Mouse (Mus musculus): Measurements from ENCODE around the gene Sh2d4b. TPM values are rescaled to one million over a fixed set of nuclear protein-coding genes. Genes with fewer than 3 reads are reported as not detected.

Sh2d4b gene
- polyA plus RNA-seq, 1 experiment: 0.62 TPM

DNA sequence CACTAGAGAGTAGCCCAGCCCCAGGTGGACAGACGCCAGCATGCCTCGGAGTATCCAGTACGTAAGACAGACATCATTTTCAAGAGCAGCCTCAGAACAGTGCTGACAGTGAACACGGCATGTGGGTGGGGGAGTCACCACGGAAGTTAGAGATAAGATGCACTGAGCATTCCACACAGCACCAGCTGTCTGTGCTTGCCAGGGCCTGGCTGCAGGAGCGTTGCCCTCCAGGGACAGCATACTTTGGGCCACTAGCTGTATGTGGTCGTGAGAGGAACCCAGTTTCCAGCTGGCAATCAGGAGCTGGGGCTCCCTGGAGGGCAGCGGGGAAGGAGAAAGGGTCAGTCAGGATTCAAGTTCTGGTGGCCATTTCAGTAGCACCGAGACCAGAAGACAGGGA lies 13.7 kb upstream of the Sh2d4b start:
- Histone ChIP-seq H3K4me3 (replicated peaks; ENCODE audit: insufficient read depth, low read depth, low read length) (no peak overlapping the region), H3K27ac (ENCODE audit: insufficient read depth, low read length) (no peak overlapping the region), H3K27me3 (ENCODE audit: control insufficient read depth, insufficient read depth, low read length) (no peaks in the 10 kb centered on the region), H3K4me1 (ENCODE audit: control insufficient read depth, insufficient read depth, low read length) (no peaks in the 10 kb centered on the region)
- WGBS: 70% methylated on average over 9 of the region's 9 CpGs
- DNase-seq: no peak
- no peak for TF ChIP-seq CTCF (IDR thresholded peaks at IDR 0.05; ENCODE audit: borderline replicate concordance, insufficient read depth, low read depth, low read length)
- TF ChIP-seq POLR2A (IDR thresholded peaks at IDR 0.05; ENCODE audit: borderline replicate concordance, insufficient read depth, low read length): no peak

DNA sequence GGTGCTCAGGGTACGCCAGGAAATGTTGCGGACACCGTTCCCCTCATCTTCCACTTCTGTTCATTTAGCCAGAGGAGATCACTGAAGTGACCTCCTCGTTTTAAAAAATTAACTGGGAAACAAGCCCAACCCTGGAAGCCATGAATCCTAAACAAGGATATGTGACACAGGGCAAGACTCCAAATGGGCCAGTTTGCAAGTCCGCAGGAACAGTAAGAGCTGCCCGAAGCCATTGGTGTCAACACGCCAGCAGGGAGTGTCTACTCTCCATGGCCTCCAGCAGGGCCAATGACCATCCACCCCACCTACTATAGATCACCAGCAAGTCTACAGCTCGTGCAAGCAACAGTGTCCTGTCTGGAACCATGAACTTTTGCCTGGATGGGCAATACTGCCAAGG lies 12.7 kb upstream of the Sh2d4b start:
- 44% methylated on average over 8 of the region's 8 CpGs for WGBS
- Histone ChIP-seq H3K27ac (ENCODE audit: insufficient read depth, low read length) (no peak overlapping the region), H3K4me3 (replicated peaks; ENCODE audit: insufficient read depth, low read depth, low read length) (no peak overlapping the region), H3K27me3 (ENCODE audit: control insufficient read depth, insufficient read depth, low read length) (no peaks in the 10 kb centered on the region), H3K4me1 (ENCODE audit: control insufficient read depth, insufficient read depth, low read length) (no peaks in the 10 kb centered on the region)
- TF ChIP-seq CTCF (IDR thresholded peaks at IDR 0.05; ENCODE audit: borderline replicate concordance, insufficient read depth, low read depth, low read length): no peak
- TF ChIP-seq POLR2A (IDR thresholded peaks at IDR 0.05; ENCODE audit: borderline replicate concordance, insufficient read depth, low read length): no peak
- DNase-seq: no peak

DNA sequence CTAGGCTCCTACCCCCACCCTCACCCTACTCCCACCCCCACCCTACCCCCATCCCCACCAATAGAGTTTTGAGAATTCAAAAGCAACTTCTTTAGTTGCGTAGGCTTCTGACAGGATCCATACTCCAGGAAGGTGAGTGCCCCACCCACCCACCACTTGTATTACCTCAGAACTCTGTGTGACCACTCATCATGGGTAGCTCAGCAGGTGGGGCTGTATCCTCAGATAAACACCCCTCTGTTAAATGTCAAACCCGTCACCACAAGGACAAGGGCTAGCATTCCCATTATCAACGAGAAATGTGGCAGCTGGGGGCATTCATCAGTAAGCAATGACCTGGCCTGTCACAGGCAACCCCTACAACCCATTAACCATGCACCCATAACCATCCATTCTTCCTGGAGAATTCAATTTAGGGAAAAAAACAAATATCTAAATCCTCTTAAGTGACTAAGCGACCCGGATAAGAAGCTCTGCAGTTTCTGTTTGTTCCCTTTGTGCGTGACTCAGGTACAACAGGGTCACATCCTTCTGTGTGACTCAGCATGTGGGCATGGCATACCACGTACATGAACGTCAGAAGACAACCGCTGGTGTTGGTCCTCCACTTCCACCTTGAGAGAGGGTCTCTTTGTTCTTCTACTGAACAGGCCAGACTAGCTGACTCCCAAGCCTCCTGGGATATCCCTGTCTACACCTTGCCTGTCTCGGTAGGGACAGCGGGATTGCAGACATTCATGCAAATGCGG lies 9.4 kb upstream of the Sh2d4b start:
- 82% methylated on average over 12 of the region's 12 CpGs for WGBS
- no peak for DNase-seq
- no peak overlapping the region for H3K4me3 ChIP-seq (replicated peaks; ENCODE audit: insufficient read depth, low read depth, low read length)
- H3K27me3 ChIP-seq (ENCODE audit: control insufficient read depth, insufficient read depth, low read length): no peaks in the 10 kb centered on the region
- no peaks in the 10 kb centered on the region for H3K4me1 ChIP-seq (ENCODE audit: control insufficient read depth, insufficient read depth, low read length)
- TF ChIP-seq POLR2A (IDR thresholded peaks at IDR 0.05; ENCODE audit: borderline replicate concordance, insufficient read depth, low read length): no peak
- TF ChIP-seq CTCF (IDR thresholded peaks at IDR 0.05; ENCODE audit: borderline replicate concordance, insufficient read depth, low read depth, low read length): no peak
- H3K27ac ChIP-seq (ENCODE audit: insufficient read depth, low read length): no peak overlapping the region

DNA sequence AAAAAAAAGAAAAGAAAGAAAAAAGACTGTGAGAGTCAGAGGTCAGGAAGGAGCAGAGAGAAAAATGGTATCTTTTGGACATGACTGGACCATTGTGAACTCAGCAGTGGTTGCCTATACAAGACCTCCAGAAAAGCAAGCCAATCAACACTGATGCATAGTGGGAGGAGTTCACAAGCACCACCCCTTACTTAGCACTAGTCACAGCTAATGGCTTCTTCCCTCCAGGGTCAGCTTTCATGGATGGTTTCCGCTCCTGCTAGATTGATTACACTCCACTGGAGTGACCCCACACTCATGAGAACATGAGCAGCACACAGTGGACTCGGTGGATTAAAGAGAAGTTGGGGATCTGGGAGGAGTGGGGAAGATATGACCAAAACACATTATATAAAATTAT lies 7.2 kb upstream of the Sh2d4b start:
- DNase-seq: no peak
- no peak overlapping the region for H3K4me3 ChIP-seq (replicated peaks; ENCODE audit: insufficient read depth, low read depth, low read length)
- no peaks in the 10 kb centered on the region for H3K4me1 ChIP-seq (ENCODE audit: control insufficient read depth, insufficient read depth, low read length)
- TF ChIP-seq CTCF (IDR thresholded peaks at IDR 0.05; ENCODE audit: borderline replicate concordance, insufficient read depth, low read depth, low read length): no peak
- no peak for TF ChIP-seq POLR2A (IDR thresholded peaks at IDR 0.05; ENCODE audit: borderline replicate concordance, insufficient read depth, low read length)
- no peaks in the 10 kb centered on the region for H3K27me3 ChIP-seq (ENCODE audit: control insufficient read depth, insufficient read depth, low read length)
- WGBS: 88% methylated on average over 2 of the region's 2 CpGs
- no peak overlapping the region for H3K27ac ChIP-seq (ENCODE audit: insufficient read depth, low read length)

DNA sequence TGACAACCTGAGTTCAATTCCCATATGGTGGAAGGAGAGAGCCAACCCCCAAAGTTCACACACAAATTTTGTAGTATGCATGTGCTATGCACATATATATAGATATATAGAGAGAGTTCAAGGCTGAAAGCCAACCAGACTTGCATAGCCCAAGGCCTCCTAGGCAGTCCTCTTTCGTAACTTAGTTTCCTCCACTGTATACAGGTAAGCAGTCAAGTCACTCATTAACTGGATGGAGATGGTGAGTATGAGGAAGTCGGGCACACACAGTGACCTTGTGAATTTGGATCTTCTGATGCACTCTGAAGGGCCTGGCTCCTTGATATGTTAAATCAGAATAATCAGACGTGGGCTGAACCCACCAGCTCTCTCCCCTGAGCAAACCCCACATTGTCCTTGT lies 4.8 kb upstream of the Sh2d4b start:
- no peak overlapping the region for H3K27ac ChIP-seq (ENCODE audit: insufficient read depth, low read length)
- TF ChIP-seq CTCF (IDR thresholded peaks at IDR 0.05; ENCODE audit: borderline replicate concordance, insufficient read depth, low read depth, low read length) (no peak), POLR2A (IDR thresholded peaks at IDR 0.05; ENCODE audit: borderline replicate concordance, insufficient read depth, low read length) (no peak)
- H3K27me3 ChIP-seq (ENCODE audit: control insufficient read depth, insufficient read depth, low read length): no peaks in the 10 kb centered on the region
- WGBS: 88% methylated on average over 3 of the region's 3 CpGs
- H3K4me1 ChIP-seq (ENCODE audit: control insufficient read depth, insufficient read depth, low read length): no peaks in the 10 kb centered on the region
- DNase-seq: no peak
- no peak overlapping the region for H3K4me3 ChIP-seq (replicated peaks; ENCODE audit: insufficient read depth, low read depth, low read length)

DNA sequence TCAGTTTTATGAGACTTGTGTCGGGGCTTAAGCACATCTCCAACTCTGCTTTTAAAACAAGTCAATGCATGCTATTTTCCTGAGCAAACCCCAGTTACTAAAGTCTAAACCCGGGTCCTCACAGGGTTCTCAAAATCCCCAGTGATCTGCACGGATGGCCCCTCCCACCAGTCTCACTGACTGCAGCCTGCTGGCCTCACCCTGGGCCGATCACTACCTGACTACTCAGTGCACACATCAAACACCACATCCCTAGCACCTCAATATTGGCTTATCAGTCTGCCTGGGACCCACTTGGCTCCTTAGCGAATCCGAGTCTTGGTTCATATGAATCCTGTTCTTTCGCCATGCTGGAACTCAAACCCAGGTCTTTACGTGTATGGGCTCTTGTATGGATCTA lies 2.6 kb upstream of the Sh2d4b start:
- no peak for TF ChIP-seq POLR2A (IDR thresholded peaks at IDR 0.05; ENCODE audit: borderline replicate concordance, insufficient read depth, low read length)
- TF ChIP-seq CTCF (IDR thresholded peaks at IDR 0.05; ENCODE audit: borderline replicate concordance, insufficient read depth, low read depth, low read length): no peak
- WGBS: 82% methylated on average over 8 of the region's 8 CpGs

DNA sequence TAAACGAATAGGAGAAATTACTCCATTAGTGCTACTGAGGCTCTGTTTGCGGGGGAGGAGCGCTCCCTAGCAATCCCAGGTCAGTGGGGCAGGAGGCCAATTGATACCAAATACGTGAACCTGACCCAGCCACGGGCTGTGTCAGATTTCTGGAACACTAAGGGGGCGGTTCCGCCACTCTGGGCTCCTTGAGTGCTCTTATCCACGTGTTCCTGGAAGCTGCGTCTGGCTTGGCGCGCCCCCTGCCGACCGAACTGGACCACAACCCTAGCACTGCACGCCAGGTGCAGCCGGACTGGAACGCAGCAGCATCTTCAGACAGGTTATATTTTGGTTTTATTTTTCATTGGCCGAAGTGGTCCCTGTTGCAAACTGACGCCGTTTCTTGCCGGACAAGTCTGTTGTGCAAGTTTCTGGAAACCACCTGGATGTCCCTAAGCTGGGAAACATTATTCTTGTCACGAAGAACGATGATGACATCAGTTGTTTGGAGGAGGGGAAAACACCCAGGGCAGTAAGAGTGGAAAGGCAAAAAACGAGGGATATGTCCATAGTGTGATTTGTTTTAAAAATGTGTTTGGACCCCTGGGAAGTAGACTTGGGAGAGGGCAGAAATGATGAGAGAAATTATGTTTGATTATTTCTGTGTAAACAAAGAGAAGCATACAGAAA lies 1.6 kb upstream of the Sh2d4b start:
- Histone ChIP-seq H3K4me3 (replicated peaks; ENCODE audit: insufficient read depth, low read depth, low read length) (no peak overlapping the region), H3K4me1 (ENCODE audit: control insufficient read depth, insufficient read depth, low read length) (no peaks in the 10 kb centered on the region)
- 14% methylated on average over 23 of the region's 23 CpGs for WGBS

More for the DNA sequence above, 2.6 kb upstream of the Sh2d4b start:
- no peak overlapping the region for H3K4me3 ChIP-seq (replicated peaks; ENCODE audit: insufficient read depth, low read depth, low read length)
- H3K27me3 ChIP-seq (ENCODE audit: control insufficient read depth, insufficient read depth, low read length): no peaks in the 10 kb centered on the region
- H3K27ac ChIP-seq (ENCODE audit: insufficient read depth, low read length): no peak overlapping the region
- no peak for DNase-seq
- H3K4me1 ChIP-seq (ENCODE audit: control insufficient read depth, insufficient read depth, low read length): no peaks in the 10 kb centered on the region

DNA sequence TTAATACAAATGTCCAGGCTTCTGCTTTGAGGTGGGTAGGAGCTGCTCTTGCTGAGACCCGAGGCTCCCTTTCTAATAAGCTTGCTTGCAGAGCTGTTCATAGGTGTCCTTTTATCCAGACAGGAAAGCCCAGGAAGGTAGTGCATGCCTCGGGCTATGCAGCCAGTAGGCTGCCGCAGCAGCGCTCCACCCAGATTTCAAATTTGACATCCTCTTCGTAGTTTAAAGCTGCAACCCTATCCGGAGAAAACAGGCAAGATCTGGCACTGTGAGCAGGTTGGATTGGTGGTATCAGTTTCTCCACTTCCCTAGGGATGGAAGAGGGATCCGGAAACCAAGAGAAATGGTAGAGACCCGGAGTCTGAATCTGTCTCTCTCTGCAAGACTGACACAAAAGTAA lies 818 bp upstream of the Sh2d4b start:
- WGBS: 82% methylated on average over 8 of the region's 8 CpGs
- no peak overlapping the region for H3K4me3 ChIP-seq (replicated peaks; ENCODE audit: insufficient read depth, low read depth, low read length)
- no peaks in the 10 kb centered on the region for H3K4me1 ChIP-seq (ENCODE audit: control insufficient read depth, insufficient read depth, low read length)
- no peaks in the 10 kb centered on the region for H3K27me3 ChIP-seq (ENCODE audit: control insufficient read depth, insufficient read depth, low read length)
- H3K27ac ChIP-seq (ENCODE audit: insufficient read depth, low read length): no peak overlapping the region
- no peak for DNase-seq
- no peak for TF ChIP-seq POLR2A (IDR thresholded peaks at IDR 0.05; ENCODE audit: borderline replicate concordance, insufficient read depth, low read length)
- TF ChIP-seq CTCF (IDR thresholded peaks at IDR 0.05; ENCODE audit: borderline replicate concordance, insufficient read depth, low read depth, low read length): no peak

More for the DNA sequence above, 1.6 kb upstream of the Sh2d4b start:
- H3K27me3 ChIP-seq (ENCODE audit: control insufficient read depth, insufficient read depth, low read length): no peaks in the 10 kb centered on the region
- DNase-seq: peak; percentile 61 to 70
- H3K27ac ChIP-seq (ENCODE audit: insufficient read depth, low read length): no peak overlapping the region
- TF ChIP-seq POLR2A (IDR thresholded peaks at IDR 0.05; ENCODE audit: borderline replicate concordance, insufficient read depth, low read length) (no peak), CTCF (IDR thresholded peaks at IDR 0.05; ENCODE audit: borderline replicate concordance, insufficient read depth, low read depth, low read length) (peak; percentile 81)
